Mouse (Mus musculus) midbrain, postnatal 0 days (tissue): Measurements from ENCODE around the gene Jazf1. TPM values are rescaled to one million over a fixed set of nuclear protein-coding genes. Genes with fewer than 3 reads are reported as not detected.

Source experiments
- ATAC-seq: fragments of 200-750 bp; cut with Nextera tagmentation; 2 replicates; pipeline ENCODE4 v1.8.0; 2017; ENCODE audit warnings: moderate number of reproducible peaks, mild to moderate bottlenecking, moderate TSS enrichment, moderate library complexity; ENCODE audit not compliant: low FRiP score
- DNase-seq: peaks from one replicate; pipeline ENCODE4 v3.0.0-alpha.2; 2015; ENCODE audit warnings: low spot score
- H3K27ac ChIP-seq: fragments of 300-500 bp; sonication (generic); 2 replicates; pipeline ENCODE4 v1.5.1; 2014; ENCODE audit warnings: low read depth, mild to moderate bottlenecking, low read length, mixed read lengths
- H3K27me3 ChIP-seq: fragments of 300-500 bp; sonication (generic); 2 replicates; pipeline ENCODE4 v1.6.1; 2014; ENCODE audit warnings: low read length, control low read depth, mixed read lengths; ENCODE audit not compliant: insufficient read depth
- H3K36me3 ChIP-seq: fragments of 300-500 bp; sonication (generic); 2 replicates; pipeline ENCODE4 v1.6.1; 2014; ENCODE audit warnings: low read length, control low read depth, mixed read lengths; ENCODE audit not compliant: insufficient read depth
- H3K4me1 ChIP-seq: fragments of 300-500 bp; sonication (generic); 2 replicates; pipeline ENCODE4 v1.6.1; 2014; ENCODE audit warnings: mild to moderate bottlenecking, control low read depth, antibody characterized with exemption, low read length, mixed read lengths; ENCODE audit not compliant: insufficient read depth
- H3K4me2 ChIP-seq: fragments of 300-500 bp; sonication (generic); 2 replicates; pipeline ENCODE4 v1.6.1; 2014; ENCODE audit warnings: low read depth, mild to moderate bottlenecking, low read length, mixed read lengths; ENCODE audit not compliant: poor library complexity, severe bottlenecking
- H3K4me3 ChIP-seq: fragments of 300-500 bp; sonication (generic); 2 replicates; pipeline ENCODE4 v1.5.1; 2014; ENCODE audit warnings: low read depth, mild to moderate bottlenecking, low read length, moderate library complexity
- H3K9ac ChIP-seq: fragments of 300-500 bp; sonication (generic); replicated peaks from 2 replicates; pipeline ENCODE4 v1.6.1; 2014; ENCODE audit warnings: mild to moderate bottlenecking, low read length, moderate library complexity, mixed read lengths; ENCODE audit not compliant: poor library complexity, severe bottlenecking
- H3K9me3 ChIP-seq: fragments of 300-500 bp; sonication (generic); 2 replicates; pipeline ENCODE4 v1.6.1; 2016; ENCODE audit warnings: low read length, control low read depth
- CTCF ChIP-seq: IDR thresholded peaks from 2 replicates; pipeline ENCODE4 v1.5.1; 2016; ENCODE audit warnings: antibody characterized with exemption, mild to moderate bottlenecking
- WGBS: fragments of 180-500 bp; shearing (Covaris S2); extraction: QIAGEN DNeasy Blood & Tissue Kit; methylation state at CpG from one replicate; pipeline ENCODE4 v1.1.7; 2014; 5-methylcytosine and 5-hydroxymethylcytosine counted together
- polyA plus RNA-seq: library from polyadenylated mRNA; unstranded; fragments of >200 nt; fragmentation: Nextera tagmentation; extraction: Ambion mirVana; gene quantifications from 2 replicates; pipeline ENCODE4 v1.2.1, GENCODE M21; 2015
- total RNA-seq: library from RNA; depleted of rRNA; stranded (reverse); fragments of >200 nt; gene quantifications from 2 replicates; pipeline ENCODE4 v1.2.3, GENCODE M21; 2014

The Jazf1 gene
- total and polyA plus RNA-seq, 2 experiments from 2014 or later = 44.4 to 79.7 TPM

GRCm38 (mm10) chr6:52796691-52797090 lies 271.7 kb downstream of the Jazf1 start:
- no peaks in the 10 kb centered on the region for H3K27me3 ChIP-seq
- H3K27ac ChIP-seq = no peak overlapping the region
- WGBS = 69% methylated on average over 1 of the region's 1 CpGs
- no peak overlapping the region for H3K4me3 ChIP-seq
- 0 out of 2 replicates have a peak, but pooled peaks cover 3% of the 10 kb centered on the region for H3K4me1 ChIP-seq
- DNase-seq = no peak
- H3K9ac ChIP-seq = no peak overlapping the region
- no peak for ATAC-seq
- no peak for TF ChIP-seq CTCF
- no peaks in the 10 kb centered on the region for H3K9me3 ChIP-seq
- H3K36me3 ChIP-seq = no peaks in the 10 kb centered on the region
- no peak overlapping the region for H3K4me2 ChIP-seq

DNA sequence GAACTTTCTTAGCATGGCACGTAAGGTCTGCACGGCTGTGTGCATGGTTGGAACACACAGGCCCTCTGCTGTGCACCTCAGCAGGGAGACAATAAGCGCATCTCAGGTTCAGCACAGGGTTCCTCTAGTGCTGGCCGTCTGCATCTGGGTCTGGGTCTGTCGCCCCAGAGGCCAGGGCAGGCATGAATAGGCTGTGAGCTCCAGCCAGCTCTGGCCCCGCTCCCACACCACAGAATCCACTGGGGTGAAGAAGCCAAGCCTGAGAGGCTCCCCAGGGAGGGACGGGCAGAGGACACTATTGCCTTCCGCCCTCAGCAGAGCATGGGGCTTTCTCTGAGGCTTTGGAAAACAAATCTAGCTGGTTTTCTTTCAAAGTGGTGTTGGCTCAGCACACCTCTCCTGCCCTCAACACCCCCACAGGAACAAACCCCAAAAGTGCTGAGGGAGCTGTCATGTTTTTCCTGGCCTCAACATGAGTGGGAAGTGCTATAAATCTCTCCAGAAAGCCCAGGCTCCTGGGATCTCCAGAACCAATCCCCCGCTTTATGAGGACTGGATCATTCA lies 272.3 kb downstream of the Jazf1 start:
- peak; percentile 28 for DNase-seq
- H3K4me3 ChIP-seq = no peak overlapping the region
- no peaks in the 10 kb centered on the region for H3K9me3 ChIP-seq
- H3K36me3 ChIP-seq = no peaks in the 10 kb centered on the region
- H3K27me3 ChIP-seq = no peaks in the 10 kb centered on the region
- 0 out of 2 replicates have a peak, but pooled peaks have one; percentile 27 for ATAC-seq
- H3K4me2 ChIP-seq = no peak overlapping the region
- no peak for TF ChIP-seq CTCF
- H3K27ac ChIP-seq = no peak overlapping the region; the same call in 1 of the 2 replicates
- no peak overlapping the region for H3K9ac ChIP-seq
- 0 out of 2 replicates have a peak, but pooled peaks cover 3% of the 10 kb centered on the region for H3K4me1 ChIP-seq
- WGBS = 67% methylated on average over 9 of the region's 9 CpGs

DNA sequence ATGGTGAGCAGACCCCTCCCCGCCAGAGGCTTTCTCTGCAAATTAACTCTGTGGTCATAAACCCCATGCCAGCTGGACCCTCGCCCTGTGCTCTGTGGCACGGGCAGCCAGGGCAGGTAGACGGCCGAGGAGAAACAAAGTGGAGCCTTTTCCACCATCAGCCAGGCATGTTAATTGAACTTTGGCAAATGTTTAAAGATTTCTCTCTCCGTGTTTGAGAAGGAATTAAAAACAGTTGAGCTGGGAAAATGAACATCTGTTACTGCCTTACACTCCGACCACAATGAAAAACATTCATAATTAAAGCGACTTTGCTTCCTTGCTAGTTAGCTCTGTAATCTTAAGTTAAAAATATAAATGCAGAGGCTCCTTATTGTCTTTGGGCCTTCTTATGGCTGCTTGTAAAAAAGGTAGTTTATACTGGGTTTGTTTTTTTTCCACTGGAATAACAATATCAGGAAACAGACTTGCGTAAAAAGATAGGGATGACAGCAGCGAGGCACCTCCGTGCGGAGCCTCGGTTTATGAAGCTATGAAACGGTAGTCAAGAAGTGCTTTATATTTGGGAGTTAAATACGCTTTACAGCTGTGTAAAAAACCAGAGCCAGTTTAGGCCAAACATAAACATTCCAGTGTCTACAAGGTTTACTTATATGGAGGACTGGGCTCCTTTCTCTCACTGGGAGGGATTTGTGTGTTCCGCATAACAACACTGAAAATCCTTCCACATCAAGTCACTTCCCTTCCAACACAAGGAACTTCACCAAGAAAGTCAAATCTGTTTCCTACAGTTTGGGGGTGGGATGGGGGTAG lies 273.2 kb downstream of the Jazf1 start:
- no peak for TF ChIP-seq CTCF
- H3K9ac ChIP-seq = no peak overlapping the region

DNA sequence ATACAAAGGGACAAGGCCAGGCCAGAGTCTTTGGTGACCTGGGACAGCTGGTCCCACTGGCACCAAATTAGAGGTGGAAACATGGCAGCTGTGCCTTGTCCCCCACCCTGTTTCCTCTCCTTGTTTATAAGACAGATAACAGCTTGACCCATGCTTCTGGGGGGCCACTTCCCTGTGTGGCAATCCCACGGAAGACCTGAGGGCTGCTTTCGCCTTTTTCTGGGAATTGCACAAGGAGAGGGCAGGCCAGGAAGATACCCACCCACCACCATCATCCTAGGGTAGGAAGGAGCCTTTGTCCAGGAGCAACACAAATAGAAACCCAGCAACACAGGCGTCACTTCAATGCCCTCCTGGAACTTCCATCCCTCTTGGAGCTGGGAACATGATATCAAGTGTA lies 276.0 kb downstream of the Jazf1 start:
- DNase-seq (no peak), ATAC-seq (no peak)
- H3K4me3 ChIP-seq = no peak overlapping the region
- no peaks in the 10 kb centered on the region for H3K9me3 ChIP-seq
- H3K36me3 ChIP-seq = no peaks in the 10 kb centered on the region
- TF ChIP-seq CTCF = no peak
- no peak overlapping the region for H3K27ac ChIP-seq
- H3K4me1 ChIP-seq = 0 out of 2 replicates have a peak, but pooled peaks cover 5% of the 10 kb centered on the region
- 93% methylated on average over 3 of the region's 3 CpGs for WGBS
- H3K9ac ChIP-seq = no peak overlapping the region
- no peak overlapping the region for H3K4me2 ChIP-seq
- no peaks in the 10 kb centered on the region for H3K27me3 ChIP-seq

More for the DNA sequence above, 273.2 kb downstream of the Jazf1 start:
- Histone ChIP-seq H3K27me3 (no peaks in the 10 kb centered on the region), H3K4me2 (no peak overlapping the region), H3K9me3 (no peaks in the 10 kb centered on the region), H3K27ac (no peak overlapping the region), H3K4me1 (0 out of 2 replicates have a peak, but pooled peaks cover 3% of the 10 kb centered on the region), H3K36me3 (no peaks in the 10 kb centered on the region), H3K4me3 (no peak overlapping the region)
- no peak for ATAC-seq
- DNase-seq = no peak
- WGBS = 63% methylated on average over 16 of the region's 16 CpGs

- Histone ChIP-seq H3K9me3 (no peaks in the 10 kb centered on the region), H3K4me3 (no peak overlapping the region), H3K36me3 (no peaks in the 10 kb centered on the region), H3K9ac (no peak overlapping the region), H3K4me2 (no peak overlapping the region), H3K4me1 (0 out of 2 replicates have a peak, but pooled peaks cover 2% of the 10 kb centered on the region), H3K27me3 (no peaks in the 10 kb centered on the region), H3K27ac (no peak overlapping the region)
- 85% methylated on average over 4 of the region's 4 CpGs for WGBS
- ATAC-seq (no peak), DNase-seq (no peak)
- no peak for TF ChIP-seq CTCF
These were observed 277.6 kb downstream of the Jazf1 start for GRCm38 (mm10) chr6:52790781-52791180.

DNA sequence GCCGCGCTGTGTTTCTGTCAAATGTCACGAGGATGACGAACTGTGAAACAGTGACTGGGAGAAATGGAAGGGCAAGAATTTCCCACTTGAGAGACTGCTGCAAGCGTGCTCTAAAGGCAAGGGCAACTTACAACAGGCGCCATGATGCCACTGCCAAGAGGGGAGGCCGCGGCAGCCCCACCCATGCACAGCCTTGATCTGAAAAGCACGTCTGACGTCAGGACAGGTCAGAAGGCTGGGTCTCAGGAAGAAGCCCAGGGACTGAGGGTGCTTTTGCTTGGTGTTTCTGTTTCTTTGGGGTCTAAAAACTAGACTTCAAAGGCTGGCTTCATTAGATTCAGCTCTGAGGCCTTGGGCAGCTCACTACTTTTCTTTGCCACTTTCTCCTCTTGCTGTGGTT lies 278.1 kb downstream of the Jazf1 start:
- DNase-seq (no peak), ATAC-seq (no peak)
- Histone ChIP-seq H3K9me3 (no peaks in the 10 kb centered on the region), H3K27me3 (no peaks in the 10 kb centered on the region), H3K36me3 (no peaks in the 10 kb centered on the region), H3K9ac (no peak overlapping the region), H3K4me3 (no peak overlapping the region), H3K4me1 (0 out of 2 replicates have a peak, but pooled peaks cover 2% of the 10 kb centered on the region), H3K27ac (no peak overlapping the region), H3K4me2 (no peak overlapping the region)
- no peak for TF ChIP-seq CTCF
- WGBS = 84% methylated on average over 10 of the region's 10 CpGs
